Mouse (Mus musculus) spleen, adult 2 months (tissue): ENCODE results near the gene Lsm7. TPM values are rescaled to one million over a fixed set of nuclear protein-coding genes. Genes with fewer than 3 reads are reported as not detected.

Source experiments
- DNase-seq, 2 experiments: peaks; one replicate each; pipeline versions ENCODE4 v3.0.0 to v3.0.0-alpha.2; 2012 to 2021; ENCODE audit warnings: low spot score in 2 of 2, low read depth in 1 of 2
- H3K27ac ChIP-seq: fragments of 200-500 bp; 2 replicates; pipeline ENCODE4 v1.5.1; 2012; ENCODE audit warnings: low read length, inconsistent platforms; ENCODE audit not compliant: insufficient read depth
- H3K27me3 ChIP-seq: fragments of 200-500 bp; 2 replicates; pipeline ENCODE4 v1.6.1; 2012; ENCODE audit warnings: mild to moderate bottlenecking, moderate library complexity, low read length, inconsistent platforms; ENCODE audit not compliant: control insufficient read depth, insufficient read depth
- H3K36me3 ChIP-seq: fragments of 200-500 bp; 2 replicates; pipeline ENCODE4 v1.6.1; 2012; ENCODE audit warnings: mild to moderate bottlenecking, low read length, inconsistent platforms; ENCODE audit not compliant: control insufficient read depth, insufficient read depth
- H3K4me1 ChIP-seq: fragments of 200-500 bp; 2 replicates; pipeline ENCODE4 v1.6.1; 2011; ENCODE audit warnings: inconsistent platforms; ENCODE audit not compliant: control insufficient read depth, insufficient read depth, insufficient read length
- H3K4me3 ChIP-seq: fragments of 200-500 bp; 2 replicates; pipeline ENCODE4 v1.5.1; 2011; ENCODE audit warnings: mild to moderate bottlenecking, inconsistent platforms; ENCODE audit not compliant: insufficient read depth, insufficient read length; ENCODE audit errors: extremely low read depth
- CTCF ChIP-seq: fragments of 200-500 bp; IDR thresholded peaks from 2 replicates; pipeline ENCODE4 v1.5.1; 2011; ENCODE audit warnings: mild to moderate bottlenecking, inconsistent platforms; ENCODE audit not compliant: insufficient read depth, insufficient read length, insufficient replicate concordance; ENCODE audit errors: extremely low read depth
- POLR2A ChIP-seq: fragments of 200-500 bp; IDR thresholded peaks from 2 replicates; pipeline ENCODE4 v1.6.1; 2011; ENCODE audit warnings: low read depth, low read length, inconsistent platforms
- WGBS: fragments of 180-500 bp; shearing (Covaris S2); methylation state at CpG from one replicate; pipeline ENCODE4 v1.1.7; 2018; 5-methylcytosine and 5-hydroxymethylcytosine counted together
- polyA plus RNA-seq: library from polyadenylated mRNA; depleted of rRNA; stranded (reverse); fragments of >200 nt; gene quantifications from 2 replicates; pipeline ENCODE4 v1.2.3, GENCODE M21; 2012

The Lsm7 gene
- polyA plus RNA-seq, 1 experiment: 84.0 TPM

- DNase-seq: peak; percentile 97 to 98
- Histone ChIP-seq H3K4me1 (peaks cover 6% of the 10 kb centered on the region), H3K4me3 (peak within 1 kb of the TSS; percentile 83), H3K36me3 (peaks cover 9% of the 10 kb centered on the region), H3K27me3 (no peaks in the 10 kb centered on the region), H3K27ac (peak within 1 kb of the TSS; percentile 88)
- under 1% methylated on average over 72 of the region's 72 CpGs for WGBS
- TF ChIP-seq POLR2A: peak; percentile 38; the same call in 1 of the 2 replicates
- no peak for TF ChIP-seq CTCF
These were observed 45.6 kb upstream of the Lsm7 start, which contains the start of gene Timm13 for GRCm38 (mm10) chr10:80900318-80901247. Timm13 (minus strand) TSS chr10:80900969.

- Histone ChIP-seq H3K27me3 (no peaks in the 10 kb centered on the region), H3K4me3 (peak overlapping the region; percentile 83), H3K27ac (no peak overlapping the region), H3K4me1 (peaks cover 6% of the 10 kb centered on the region), H3K36me3 (peaks cover 9% of the 10 kb centered on the region)
- no peak for TF ChIP-seq POLR2A
- no peak for TF ChIP-seq CTCF
- DNase-seq: no peak
- WGBS: 20% methylated on average over 25 of the region's 25 CpGs
These were observed 44.7 kb upstream of the Lsm7 start for GRCm38 (mm10) chr10:80899591-80900317.

GRCm38 (mm10) chr10:80899074-80899473 lies 44.1 kb upstream of the Lsm7 start:
- Histone ChIP-seq H3K4me3 (no peak overlapping the region), H3K27ac (no peak overlapping the region), H3K27me3 (no peaks in the 10 kb centered on the region), H3K4me1 (peaks cover 6% of the 10 kb centered on the region), H3K36me3 (peaks cover 4% of the 10 kb centered on the region)
- TF ChIP-seq CTCF: no peak
- TF ChIP-seq POLR2A: no peak
- no peak for DNase-seq
- 92% methylated on average over 8 of the region's 8 CpGs for WGBS

GRCm38 (mm10) chr10:80897861-80898510 lies 43.0 kb upstream of the Lsm7 start:
- TF ChIP-seq CTCF (no peak), POLR2A (no peak)
- WGBS: 90% methylated on average over 41 of the region's 41 CpGs
- peaks cover 4% of the 10 kb centered on the region; the same call in 1 of the 2 replicates for H3K36me3 ChIP-seq
- H3K4me3 ChIP-seq: no peak overlapping the region
- H3K27me3 ChIP-seq: no peaks in the 10 kb centered on the region
- H3K27ac ChIP-seq: no peak overlapping the region
- H3K4me1 ChIP-seq: peaks cover 6% of the 10 kb centered on the region
- DNase-seq: no peak

- H3K4me3 ChIP-seq: no peak overlapping the region
- TF ChIP-seq POLR2A: no peak
- no peak for TF ChIP-seq CTCF
- H3K27me3 ChIP-seq: no peaks in the 10 kb centered on the region
- 81% methylated on average over 24 of the region's 24 CpGs for WGBS
- H3K36me3 ChIP-seq: peaks cover 4% of the 10 kb centered on the region; the same call in 1 of the 2 replicates
- peaks cover 6% of the 10 kb centered on the region for H3K4me1 ChIP-seq
- no peak for DNase-seq
- no peak overlapping the region for H3K27ac ChIP-seq
These were observed 41.8 kb upstream of the Lsm7 start for GRCm38 (mm10) chr10:80896581-80897485.
